Mouse (Mus musculus) heart, postnatal 25 days (tissue): ENCODE results near the gene Gm12185. TPM values are rescaled to one million over a fixed set of nuclear protein-coding genes. Genes with fewer than 3 reads are reported as not detected.
"Not testable (repeated sequence)": the region's sequence is repeated elsewhere in the genome, so short reads cannot be mapped to it uniquely, and the experiment has no call there.

ENCODE experiments used
- DNase-seq: peaks from one replicate; pipeline ENCODE4 v3.0.0; 2022; ENCODE audit warnings: low spot score
- intact Hi-C: fragments of 180-260 bp; cut with DNase I; formaldehyde crosslinking; loops from one replicate; pipeline ENCODE4 v1.15.1; 2025
- total RNA-seq, 2 experiments: library from RNA; stranded (reverse); gene quantifications; 2 replicates each; pipeline ENCODE4 v1.2.3; 2021

Gm12185 gene
- under 1 TPM; 0.31 to 0.61 TPM for total RNA-seq

DNA sequence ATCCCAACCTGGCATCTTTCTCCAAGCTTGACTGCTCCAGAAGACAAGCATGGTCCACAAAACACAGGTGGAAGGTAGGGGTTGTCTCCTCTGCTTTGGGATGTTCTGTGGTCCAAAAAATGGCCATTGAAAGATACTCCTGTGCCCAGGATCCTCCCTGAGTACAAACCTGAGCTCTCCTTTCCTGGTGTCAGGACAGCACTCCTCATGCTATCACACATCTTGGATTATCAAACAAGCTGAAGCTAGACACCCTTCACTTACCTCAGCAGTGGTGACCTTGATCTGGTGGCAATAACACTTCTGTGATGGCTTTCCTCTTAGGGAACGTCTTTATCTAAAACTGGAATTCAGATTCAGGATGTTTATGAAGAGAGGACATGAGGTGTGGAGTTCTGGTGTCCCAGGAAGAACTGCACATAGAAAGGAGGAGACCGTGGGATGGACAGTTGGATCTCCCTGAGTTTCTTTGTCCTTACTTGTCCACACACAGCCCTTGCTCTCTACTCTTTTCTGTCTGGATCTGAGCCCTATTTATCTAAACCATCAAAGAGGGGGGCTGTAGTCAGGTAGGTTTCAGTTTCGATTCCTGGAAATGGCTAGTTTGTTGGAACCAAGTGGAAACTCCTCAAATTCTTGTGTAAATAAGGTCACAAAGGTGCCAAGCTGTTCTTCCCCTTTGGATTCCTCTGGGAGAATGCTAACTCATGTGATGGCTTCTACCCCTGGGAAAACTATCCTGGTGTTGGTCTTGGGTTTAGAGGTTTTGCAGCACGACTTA is at the start of gene Gm12185:
TSS of gene Gm12185 (minus strand) at position 487 of the 781 bp plus-strand sequence.
- DNase-seq, intact Hi-C loops: not testable (repeated sequence)

DNA sequence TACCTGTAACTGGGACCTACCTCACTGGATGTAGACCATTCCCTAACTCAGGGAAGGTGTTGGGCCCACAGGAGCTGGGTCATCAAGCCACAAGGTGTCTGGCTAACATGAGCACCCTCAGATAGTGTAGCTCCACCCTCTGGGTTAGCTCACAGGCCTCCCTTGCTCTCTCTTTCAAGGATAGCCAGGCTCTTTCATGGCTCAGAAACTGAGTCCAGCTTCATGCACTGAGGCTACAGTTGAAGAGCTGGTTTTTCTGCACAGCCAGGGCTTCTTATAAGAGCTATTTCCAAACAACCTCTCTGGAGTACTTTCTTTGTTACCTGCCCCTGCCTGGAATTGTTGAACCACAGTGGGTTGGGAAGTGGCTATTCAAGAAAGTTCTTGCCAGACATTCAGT is 20.0 kb upstream of the Gm12185 start:
- DNase-seq, intact Hi-C loops: not testable (repeated sequence)

DNA sequence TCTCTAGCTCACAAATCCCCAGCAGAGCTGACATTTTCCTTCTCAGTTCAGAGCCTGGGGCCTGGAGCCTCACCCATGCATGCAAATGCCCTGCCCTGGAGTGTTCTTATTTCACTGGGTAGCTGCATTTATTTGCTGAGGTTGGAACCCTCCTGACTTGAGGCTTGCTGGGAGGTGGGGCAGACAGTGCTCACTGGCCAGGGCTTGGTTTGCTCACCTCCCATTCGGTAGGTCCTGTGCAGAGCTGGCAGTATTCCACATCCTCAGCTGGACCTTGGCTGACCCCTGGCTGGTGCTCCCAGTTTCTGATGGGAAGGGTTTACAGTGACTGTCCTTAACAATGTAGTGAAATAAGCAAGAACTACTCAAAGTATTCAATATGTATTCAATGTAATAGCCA is 14.8 kb upstream of the Gm12185 start:
- DNase-seq, intact Hi-C loops: not testable (repeated sequence)

DNA sequence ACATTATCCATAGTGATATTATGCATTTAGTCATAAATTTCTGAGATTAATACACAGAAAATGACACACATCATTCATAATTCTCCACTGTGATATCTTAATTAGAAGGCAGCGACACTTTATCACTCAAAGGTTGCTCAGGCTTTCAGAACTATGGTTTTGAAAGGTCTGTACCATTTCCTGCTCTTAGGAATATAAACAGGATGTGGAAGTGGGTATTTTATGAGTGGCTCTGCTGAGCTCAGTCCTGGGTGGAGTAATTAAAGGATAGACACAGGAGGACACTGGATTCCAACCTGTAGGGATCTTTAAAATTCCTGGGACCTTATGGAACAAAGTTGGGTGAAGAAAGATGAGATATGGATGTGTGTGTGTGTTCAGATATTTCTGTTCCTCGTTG is 14.3 kb upstream of the Gm12185 start:
- intact Hi-C loops, result not testable (repeated sequence)

DNA sequence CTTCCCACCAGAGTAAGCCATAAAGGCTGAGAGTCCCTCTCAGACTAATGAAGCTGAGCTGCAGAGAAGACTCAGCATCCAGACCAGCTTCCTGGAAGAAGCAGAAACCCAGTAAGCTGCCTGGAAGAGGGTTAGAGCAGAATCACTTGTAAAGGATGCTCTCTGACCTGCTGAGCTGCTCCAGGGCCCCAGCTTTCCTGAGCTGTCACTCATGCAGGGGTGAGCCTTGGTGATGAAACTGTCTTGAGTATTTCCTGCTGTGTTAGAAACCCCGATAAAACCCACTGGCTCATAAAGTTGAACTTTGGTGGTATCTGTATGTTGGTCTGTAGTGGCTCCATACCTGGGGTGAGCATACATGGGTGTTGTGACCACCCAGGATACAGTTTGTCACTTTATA is 8.4 kb upstream of the Gm12185 start:
- intact Hi-C loops, result not testable (repeated sequence)

More for the DNA sequence above, 14.3 kb upstream of the Gm12185 start:
- DNase-seq, result not testable (repeated sequence)

DNA sequence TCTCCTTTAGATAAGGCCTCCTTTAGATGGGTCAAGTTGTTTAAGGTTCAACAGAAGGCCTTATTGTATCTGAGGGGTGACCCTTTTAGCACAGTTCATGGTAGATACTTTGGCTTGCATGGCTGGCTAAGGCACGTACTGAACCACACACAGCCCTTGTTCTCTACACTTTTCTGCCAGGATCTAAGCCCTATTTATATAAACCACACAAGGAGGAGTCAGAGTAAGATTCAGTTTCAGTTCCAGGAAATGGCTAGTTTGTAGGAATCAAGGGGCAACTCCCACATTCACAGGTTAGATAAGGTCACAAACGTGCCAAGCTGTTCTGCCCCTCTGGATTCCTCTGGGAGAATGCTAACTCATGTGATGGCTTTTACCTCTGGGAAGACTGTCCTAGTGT is 2.0 kb upstream of the Gm12185 start, which contains the start of gene Tgtp1:
TSS of gene Tgtp1 (minus strand) at position 155 of the 400 bp plus-strand sequence.
- intact Hi-C loops, DNase-seq: not testable (repeated sequence)

More for the DNA sequence above, 8.4 kb upstream of the Gm12185 start:
- not testable (repeated sequence) for DNase-seq

DNA sequence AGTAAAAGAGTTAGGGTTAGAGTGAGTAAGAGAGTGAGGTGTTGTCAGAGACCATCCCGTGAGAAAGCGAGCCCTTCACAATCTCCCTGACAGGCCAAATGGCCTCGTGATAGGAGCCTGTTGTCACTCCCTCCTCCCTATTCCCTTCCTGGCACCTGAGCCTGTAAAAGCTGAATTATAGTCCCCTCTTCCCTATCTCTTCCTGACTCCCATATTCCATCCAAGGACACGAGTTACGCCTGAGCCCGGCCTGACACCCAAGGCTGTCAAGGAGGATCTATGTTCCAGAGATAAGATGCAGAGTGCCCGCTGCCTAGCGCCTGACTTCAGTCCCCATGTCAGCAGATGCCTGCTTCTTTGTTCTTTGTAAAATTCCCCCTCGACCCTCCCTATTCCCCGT is 1.3 kb upstream of the Gm12185 start:
- DNase-seq, intact Hi-C loops: not testable (repeated sequence)

DNA sequence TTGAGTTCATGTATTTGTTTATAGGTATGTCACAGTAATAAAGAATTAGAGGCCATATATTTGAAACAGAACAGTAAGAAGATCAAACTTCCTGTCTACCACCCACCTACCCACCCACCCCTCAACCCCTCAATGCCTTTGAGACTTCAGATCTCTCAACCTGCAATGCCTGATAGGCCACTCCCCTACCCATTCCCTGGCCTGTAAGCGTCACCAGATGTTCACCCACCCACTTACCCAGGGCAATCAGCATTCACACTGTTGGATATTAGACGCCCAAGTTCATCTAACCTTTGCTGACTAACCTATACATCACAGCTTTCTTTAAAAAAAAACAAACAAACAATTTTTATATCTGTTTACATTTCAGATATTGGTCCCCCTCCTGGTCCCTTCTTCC is 2.0 kb downstream of the Gm12185 start:
- DNase-seq, intact Hi-C loops: not testable (repeated sequence)

DNA sequence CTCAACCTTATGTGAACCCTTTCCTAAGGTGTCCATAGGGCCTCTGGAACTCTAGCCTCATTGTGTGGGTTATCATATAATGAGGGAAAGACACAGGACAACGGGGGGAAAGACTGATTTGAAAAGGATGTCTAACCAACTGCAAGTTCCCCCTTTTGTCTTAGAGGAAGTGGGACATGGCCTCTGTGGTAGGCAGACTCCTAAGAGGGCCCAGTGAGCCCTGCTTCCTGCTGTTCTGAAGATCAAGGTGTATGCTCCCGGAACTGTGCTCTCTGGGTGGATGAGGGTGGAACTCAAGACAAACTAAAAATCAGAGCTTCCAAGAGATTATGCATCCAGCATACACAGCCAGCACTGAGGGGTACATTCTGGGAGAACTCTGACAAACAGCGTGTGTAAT is 3.8 kb downstream of the Gm12185 start:
- intact Hi-C loops, result not testable (repeated sequence)

DNA sequence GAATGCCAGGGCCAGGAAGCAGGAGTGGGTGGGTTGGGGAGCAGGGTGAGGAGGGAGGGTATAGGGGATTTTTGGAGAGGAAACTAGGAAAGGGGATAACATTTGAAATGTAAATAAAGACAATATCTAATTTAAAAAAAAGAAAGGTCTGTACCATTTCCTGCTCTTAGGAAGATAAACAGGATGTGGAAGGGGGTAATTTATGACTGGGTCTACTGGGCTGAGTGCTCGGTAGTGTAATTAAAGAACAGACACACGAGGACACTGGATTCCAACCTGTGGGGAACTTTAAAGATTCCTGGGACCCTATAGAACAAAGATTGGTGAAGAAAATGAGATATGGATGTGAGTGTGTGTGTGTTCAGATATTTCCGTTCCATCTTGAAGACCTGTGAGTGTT is 9.2 kb downstream of the Gm12185 start:
- intact Hi-C loops, DNase-seq: not testable (repeated sequence)

More for the DNA sequence above, 3.8 kb downstream of the Gm12185 start:
- not testable (repeated sequence) for DNase-seq

DNA sequence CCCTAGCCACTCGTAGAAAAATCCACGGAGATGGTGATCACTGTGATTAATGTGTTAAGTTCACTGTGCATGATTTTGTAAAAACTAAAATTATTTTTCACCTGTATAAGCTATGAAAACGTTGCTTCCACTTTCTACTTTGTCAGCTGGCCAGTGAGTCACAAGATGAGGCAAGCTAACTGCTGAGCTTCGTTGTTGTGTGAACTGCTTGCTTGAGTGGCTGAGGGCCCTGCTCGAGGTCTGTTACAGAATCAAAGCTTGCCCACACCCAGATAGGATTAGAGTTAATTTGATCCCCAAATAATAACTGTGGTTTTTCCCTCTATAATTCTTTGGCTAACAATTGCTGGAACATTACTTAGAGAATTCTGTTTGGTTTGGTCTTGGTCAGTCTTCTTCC is 12.0 kb downstream of the Gm12185 start:
- DNase-seq, intact Hi-C loops: not testable (repeated sequence)

DNA sequence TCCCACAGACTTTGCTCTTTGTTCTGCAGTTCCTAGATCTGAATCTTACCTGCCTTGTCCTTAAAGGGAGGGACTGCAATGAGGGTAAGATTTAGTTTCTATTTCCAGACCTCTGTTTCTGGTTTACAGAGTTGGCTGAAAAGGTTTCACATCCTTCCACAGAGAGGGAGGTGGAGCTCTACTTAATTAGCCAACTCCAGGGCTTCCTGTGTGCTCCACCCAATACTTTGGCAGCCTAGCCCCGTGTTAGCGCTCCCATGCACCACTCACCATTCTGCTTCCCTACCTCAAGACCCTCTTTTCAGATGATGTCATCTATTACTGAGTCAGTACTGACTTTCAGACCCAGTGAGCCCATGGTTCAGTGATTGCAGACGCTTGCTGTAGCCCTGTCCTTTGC is 12.8 kb downstream of the Gm12185 start, which contains the start of gene 9930111J21Rik1:
TSS of gene 9930111J21Rik1 (minus strand) at position 148 of the 400 bp plus-strand sequence.
- intact Hi-C loops, DNase-seq: not testable (repeated sequence)

DNA sequence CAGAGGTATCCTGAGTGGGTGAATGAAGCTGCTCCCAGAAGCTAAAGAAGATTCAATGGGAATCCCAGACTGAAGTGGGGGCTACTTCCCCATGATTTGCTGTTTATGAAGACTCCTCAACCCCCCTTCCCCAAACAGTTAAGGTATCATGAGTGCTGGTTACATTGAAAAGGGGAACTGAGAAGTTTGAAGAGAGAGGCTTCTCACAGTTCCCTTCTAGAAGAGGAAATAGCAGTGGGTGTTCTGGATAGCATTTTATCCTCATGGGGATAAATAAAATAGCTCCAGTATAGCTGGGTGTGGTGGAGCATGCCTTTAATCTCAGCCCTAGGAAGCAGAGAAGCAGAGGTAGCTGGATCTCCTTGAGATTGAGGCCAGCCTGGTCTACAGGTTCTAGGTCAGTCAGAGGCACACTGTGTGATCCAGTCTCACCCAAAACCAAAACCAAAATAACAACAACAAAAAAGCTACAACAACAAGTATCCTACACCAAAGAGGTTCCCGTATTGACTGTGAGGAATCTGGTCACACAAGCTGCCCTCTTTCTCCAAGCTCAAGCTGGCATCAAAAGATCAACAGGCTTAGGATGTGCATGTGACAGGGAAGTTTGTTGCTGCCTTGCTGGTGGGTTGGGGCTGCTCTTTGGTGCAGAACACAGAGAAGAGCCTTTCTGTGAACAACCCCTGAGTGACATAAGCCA is 13.6 kb downstream of the Gm12185 start, which contains the start of gene Olfr56:
TSS of gene Olfr56 (plus strand) at position 650 of the 700 bp plus-strand sequence.
- DNase-seq, intact Hi-C loops: not testable (repeated sequence)

DNA sequence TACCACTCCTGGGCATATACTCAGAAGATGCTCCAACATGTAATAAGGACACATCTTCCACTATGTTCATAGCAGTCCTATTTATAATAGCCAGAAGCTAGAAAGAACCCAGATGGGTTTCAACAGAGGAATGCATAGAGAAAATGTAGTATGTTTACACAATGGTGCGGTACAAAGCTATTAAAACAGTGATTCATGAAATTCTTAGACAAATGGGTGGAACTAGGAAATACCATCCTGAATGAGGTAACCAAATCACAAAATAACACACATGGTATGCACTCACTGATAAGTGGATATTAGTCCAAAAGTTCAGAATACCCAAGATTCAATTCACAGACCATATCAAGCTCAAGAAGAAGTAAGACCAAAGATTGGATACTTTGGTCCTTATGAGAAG is 17.3 kb downstream of the Gm12185 start:
- intact Hi-C loops, DNase-seq: not testable (repeated sequence)

DNA sequence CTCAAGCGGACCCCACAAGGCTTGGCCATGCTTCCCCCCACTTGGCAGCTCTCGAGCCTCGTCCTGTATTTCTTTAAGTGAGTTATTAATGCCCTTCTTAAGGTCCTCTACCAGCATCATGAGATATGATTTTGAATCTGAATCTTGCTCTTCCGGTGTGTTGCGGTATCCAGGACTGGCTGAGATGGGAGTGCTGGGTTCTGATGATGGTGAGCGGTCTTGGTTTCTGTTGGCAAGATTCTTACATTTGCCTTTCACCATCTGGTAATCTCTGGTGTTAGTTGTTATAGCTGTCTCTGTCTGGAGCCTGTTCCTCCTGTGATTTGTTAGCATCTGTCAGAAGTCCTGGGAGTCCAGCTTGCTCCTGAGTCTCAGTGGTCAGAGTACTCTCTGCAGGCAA is 45.9 kb downstream of the Gm12185 start, which contains the start of gene Psme2b:
TSS of gene Psme2b (minus strand) at position 101 of the 400 bp plus-strand sequence.
- intact Hi-C loops, result not testable (repeated sequence)

DNA sequence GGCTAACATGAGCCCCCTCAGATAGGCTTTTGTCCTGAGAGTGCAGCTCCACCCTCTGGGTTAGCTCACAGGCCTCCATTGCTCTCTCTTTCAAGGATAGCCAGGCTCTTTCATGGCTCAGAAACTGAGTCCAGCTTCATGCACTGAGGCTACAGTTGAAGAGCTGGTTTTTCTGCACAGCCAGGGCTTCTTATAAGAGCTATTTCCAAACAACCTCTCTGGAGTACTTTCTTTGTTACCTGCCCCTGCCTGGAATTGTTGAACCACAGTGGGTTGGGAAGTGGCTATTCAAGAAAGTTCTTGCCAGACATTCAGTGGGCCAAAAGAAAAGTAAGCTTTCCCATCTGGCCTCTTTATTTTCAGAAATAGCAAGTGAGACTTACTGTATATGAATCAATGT is 52.7 kb downstream of the Gm12185 start:
- DNase-seq, intact Hi-C loops: not testable (repeated sequence)

More for the DNA sequence above, 45.9 kb downstream of the Gm12185 start, which contains the start of gene Psme2b:
- DNase-seq, result not testable (repeated sequence)

DNA sequence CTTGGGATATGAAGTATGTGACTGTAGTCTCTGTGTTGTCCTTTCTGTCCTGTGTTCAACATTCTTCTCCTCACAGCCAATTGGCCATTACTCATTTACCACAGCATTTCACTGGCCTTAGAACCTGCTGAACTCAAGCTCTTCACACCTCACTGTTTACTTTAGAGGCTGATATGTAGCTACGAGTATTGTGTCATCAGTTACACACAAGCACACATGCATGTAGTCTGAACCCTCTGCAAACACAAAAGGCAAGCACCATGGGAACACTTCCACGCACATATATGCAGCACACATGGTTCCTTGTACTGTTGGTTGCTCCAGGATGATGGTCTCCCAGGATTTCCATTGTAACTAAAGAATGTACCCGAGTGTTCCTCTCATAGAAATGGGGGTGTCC is 56.7 kb downstream of the Gm12185 start:
- DNase-seq, intact Hi-C loops: not testable (repeated sequence)

DNA sequence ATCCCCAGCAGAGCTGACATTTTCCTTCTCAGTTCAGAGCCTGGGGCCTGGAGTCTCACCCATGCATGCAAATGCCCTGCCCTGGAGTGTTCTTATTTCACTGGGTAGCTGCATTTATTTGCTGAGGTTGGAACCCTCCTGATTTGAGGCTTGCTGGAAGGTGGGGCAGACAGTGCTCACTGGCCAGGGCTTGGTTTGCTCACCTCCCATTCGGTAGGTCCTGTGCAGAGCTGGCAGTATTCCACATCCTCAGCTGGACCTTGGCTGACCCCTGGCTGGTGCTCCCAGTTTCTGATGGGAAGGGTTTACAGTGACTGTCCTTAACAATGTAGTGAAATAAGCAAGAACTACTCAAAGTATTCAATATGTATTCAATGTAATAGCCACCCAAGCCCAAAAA is 58.1 kb downstream of the Gm12185 start:
- DNase-seq, intact Hi-C loops: not testable (repeated sequence)

DNA sequence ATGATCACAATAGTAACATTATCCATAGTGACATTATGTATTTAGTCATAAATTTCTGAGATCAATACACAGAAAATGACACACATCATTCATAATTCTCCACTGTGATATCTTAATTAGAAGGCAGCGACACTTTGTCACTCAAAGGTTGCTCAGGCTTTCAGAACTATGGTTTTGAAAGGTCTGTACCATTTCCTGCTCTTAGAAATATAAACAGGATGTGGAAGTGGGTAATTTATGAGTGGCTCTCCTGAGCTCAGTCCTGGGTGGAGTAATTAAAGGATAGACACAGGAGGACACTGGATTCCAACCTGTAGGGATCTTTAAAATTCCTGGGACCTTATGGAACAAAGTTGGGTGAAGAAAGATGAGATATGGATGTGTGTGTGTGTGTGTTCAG is 58.6 kb downstream of the Gm12185 start:
- intact Hi-C loops, DNase-seq: not testable (repeated sequence)

DNA sequence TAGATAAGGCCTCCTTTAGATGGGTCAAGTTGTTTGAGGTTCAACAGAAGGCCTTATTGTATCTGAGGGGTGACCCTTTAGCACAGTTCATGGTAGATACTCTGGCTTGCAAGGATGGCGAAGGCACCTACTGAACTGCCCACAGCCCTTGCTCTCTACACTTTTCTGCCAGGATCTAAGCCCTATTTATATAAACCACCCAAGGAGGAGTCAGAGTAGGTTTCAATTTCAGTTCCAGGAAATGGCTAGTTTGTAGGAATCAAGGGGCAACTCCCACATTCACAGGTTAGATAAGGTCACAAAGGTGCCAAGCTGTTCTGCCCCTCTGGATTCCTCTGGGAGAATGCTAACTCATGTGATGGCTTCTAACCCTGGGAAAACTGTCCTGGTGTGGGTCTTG is 64.0 kb downstream of the Gm12185 start:
- intact Hi-C loops, DNase-seq: not testable (repeated sequence)
